12 mouse cellular contexts compared by ENCODE assay signal in genomic region chr11:109546305-109547001, GRCm38 (mm10).
A peak's percentile ranks its signal among the peaks of the same experiment; 100 is the strongest.
DNase-seq lines count a peak whose midpoint lies in the region; ATAC-seq and TF ChIP-seq lines count a peak whose summit lies in the region.
"Had no signal": no experiment of that assay in that cellular context is flagged by ENCODE, and none has a peak within 500 bp of the region (broad histone marks: within the 10 kb centered on the region; RNA-seq: fewer than 3 reads in every experiment).

No protein-coding gene starts in this region.

- intact Hi-C loops in heart, postnatal 25 days (cut with DNase I): no loop called here

- DNase-seq in heart, embryonic 10.5 days (ENCODE audit: low spot score): no peak
- no peak for DNase-seq in heart, postnatal 25 days (ENCODE audit: low spot score)
- peak; percentile 41 for DNase-seq in lung, embryonic 14.5 days
- DNase-seq in lung, postnatal 25 days (ENCODE audit: low spot score): no peak
- no peak for DNase-seq in liver, embryonic 11.5 days (ENCODE audit: low spot score)
- peak; percentile 61 for DNase-seq in retina, embryonic 14.5 days (ENCODE audit: low spot score)
- no peak for DNase-seq in urinary bladder, adult 18-20 months (ENCODE audit: low spot score in 2 of 2)
- DNase-seq: cerebellum, adult 11-12 months; spleen, adult 18-20 months had no signal

- H3K27ac ChIP-seq in heart, embryonic 10.5 days: peak overlapping the region; percentile 26; the same call in 1 of the 2 replicates
- no peak overlapping the region for H3K27ac ChIP-seq in lung, embryonic 14.5 days (ENCODE audit: low read depth)
- peak overlapping the region; percentile 61 for H3K27ac ChIP-seq in liver, embryonic 11.5 days (ENCODE audit: low read depth, low read length)
- H3K27ac ChIP-seq in forebrain, embryonic 16.5 days (ENCODE audit: low read length): no peak overlapping the region
- H3K27ac ChIP-seq: limb, embryonic 13.5 days; neural tube, embryonic 12.5 days had no signal

- WGBS in heart, embryonic 10.5 days: 59% methylated on average over 16 of the region's 16 CpGs
- WGBS in lung, embryonic 14.5 days: 31% methylated on average over 16 of the region's 16 CpGs
- 72% methylated on average over 16 of the region's 16 CpGs for WGBS in liver, embryonic 11.5 days
- 77% methylated on average over 16 of the region's 16 CpGs for WGBS in forebrain, embryonic 16.5 days

- peak overlapping the region; percentile 32 for H3K4me2 ChIP-seq in lung, embryonic 14.5 days
- no peak overlapping the region for H3K4me2 ChIP-seq in liver, embryonic 11.5 days
- no peak overlapping the region for H3K4me2 ChIP-seq in forebrain, embryonic 16.5 days (ENCODE audit: low read length)
- H3K4me2 ChIP-seq: limb, embryonic 13.5 days; neural tube, embryonic 12.5 days had no signal

- H3K4me1 ChIP-seq in heart, embryonic 10.5 days: peaks cover 38% of the 10 kb centered on the region
- peaks cover 10% of the 10 kb centered on the region; the same call in 1 of the 2 replicates for H3K4me1 ChIP-seq in lung, embryonic 14.5 days (ENCODE audit: insufficient read depth)
- H3K4me1 ChIP-seq in liver, embryonic 11.5 days (replicated peaks; ENCODE audit: control insufficient read depth, insufficient read depth, low read length): peaks cover 52% of the 10 kb centered on the region
- 0 out of 2 replicates have a peak, but pooled peaks cover 3% of the 10 kb centered on the region for H3K4me1 ChIP-seq in forebrain, embryonic 16.5 days (replicated peaks; ENCODE audit: control insufficient read depth, insufficient read depth, low read length)

- no peak for TF ChIP-seq CTCF in lung, embryonic 14.5 days (IDR thresholded peaks at IDR 0.05; ENCODE audit: low read depth)

- H3K36me3 ChIP-seq in heart, embryonic 10.5 days: no peaks in the 10 kb centered on the region
- no peaks in the 10 kb centered on the region for H3K36me3 ChIP-seq in lung, embryonic 14.5 days (ENCODE audit: insufficient read depth)
- no peaks in the 10 kb centered on the region for H3K36me3 ChIP-seq in liver, embryonic 11.5 days (ENCODE audit: control insufficient read depth, insufficient read depth, low read length)
- H3K36me3 ChIP-seq in forebrain, embryonic 16.5 days (ENCODE audit: control insufficient read depth, insufficient read depth): no peaks in the 10 kb centered on the region
- H3K36me3 ChIP-seq: limb, embryonic 13.5 days; neural tube, embryonic 12.5 days had no signal

- no peaks in the 10 kb centered on the region for H3K9me3 ChIP-seq in heart, embryonic 10.5 days
- no peaks in the 10 kb centered on the region for H3K9me3 ChIP-seq in lung, embryonic 14.5 days (ENCODE audit: low read depth, low read length)
- H3K9me3 ChIP-seq in liver, embryonic 11.5 days (ENCODE audit: control insufficient read depth, low read length): no peaks in the 10 kb centered on the region
- H3K9me3 ChIP-seq in forebrain, embryonic 16.5 days (ENCODE audit: control insufficient read depth, low read length): no peaks in the 10 kb centered on the region
- H3K9me3 ChIP-seq: limb, embryonic 13.5 days; neural tube, embryonic 12.5 days had no signal

- H3K4me3 ChIP-seq in heart, embryonic 10.5 days: no peak overlapping the region
- H3K4me3 ChIP-seq in lung, embryonic 14.5 days (ENCODE audit: low read depth, low read length): no peak overlapping the region
- H3K4me3 ChIP-seq in liver, embryonic 11.5 days (ENCODE audit: low read depth, low read length): no peak overlapping the region
- H3K4me3 ChIP-seq in forebrain, embryonic 16.5 days (replicated peaks; ENCODE audit: low read length): no peak overlapping the region
- H3K4me3 ChIP-seq: limb, embryonic 13.5 days; neural tube, embryonic 12.5 days had no signal

- H3K27me3 ChIP-seq in heart, embryonic 10.5 days (ENCODE audit: insufficient read depth, poor library complexity, severe bottlenecking): no peaks in the 10 kb centered on the region
- no peaks in the 10 kb centered on the region for H3K27me3 ChIP-seq in lung, embryonic 14.5 days (ENCODE audit: insufficient read depth, low read length)
- H3K27me3 ChIP-seq in liver, embryonic 11.5 days (replicated peaks; ENCODE audit: control insufficient read depth, insufficient read depth, low read length): no peaks in the 10 kb centered on the region
- no peaks in the 10 kb centered on the region for H3K27me3 ChIP-seq in forebrain, embryonic 16.5 days (replicated peaks; ENCODE audit: control insufficient read depth, insufficient read depth, low read length)
- H3K27me3 ChIP-seq: limb, embryonic 13.5 days; neural tube, embryonic 12.5 days had no signal

- no peak overlapping the region for H3K9ac ChIP-seq in lung, embryonic 14.5 days
- H3K9ac ChIP-seq in liver, embryonic 11.5 days (ENCODE audit: low read depth, low read length): peak overlapping the region; percentile 39; the same call in 1 of the 2 replicates
- no peak overlapping the region for H3K9ac ChIP-seq in forebrain, embryonic 16.5 days (replicated peaks; ENCODE audit: low read depth, low read length)
- H3K9ac ChIP-seq: limb, embryonic 13.5 days; neural tube, embryonic 12.5 days had no signal

- ATAC-seq in lung, embryonic 14.5 days (ENCODE audit: insufficient read depth): peak; percentile 57; the same call in 1 of the 2 replicates
- ATAC-seq in liver, embryonic 11.5 days (replicated peaks; ENCODE audit: low FRiP score): no peak
- ATAC-seq in forebrain, embryonic 16.5 days: no peak

Comparison
In these comparisons a context has a peak if more than half of its experiments do, and no peak if none do; other contexts are left out.
1. DNase-seq: peak in lung, embryonic 14.5 days (single experiment) and retina, embryonic 14.5 days (single experiment); none in heart, embryonic 10.5 days (single experiment), heart, postnatal 25 days (single experiment), lung, postnatal 25 days (single experiment), liver, embryonic 11.5 days (single experiment) and urinary bladder, adult 18-20 months (0 of 2).
2. H3K27ac ChIP-seq: peak in heart, embryonic 10.5 days (single experiment) and liver, embryonic 11.5 days (single experiment); none in lung, embryonic 14.5 days (single experiment) and forebrain, embryonic 16.5 days (single experiment).